Mouse (Mus musculus): ENCODE data around the gene Hist1h4h.
"Not testable (repeated sequence)": the region's sequence is repeated elsewhere in the genome, so short reads cannot be mapped to it uniquely, and the experiment has no call there.

- TF ChIP-seq CTCF (IDR thresholded peaks at IDR 0.05 in 2 of 3, conservative IDR thresholded peaks at IDR 0.05 in 1 of 3; ENCODE audit: control insufficient read depth in 1 of 3, insufficient read depth in 1 of 3, low read depth in 2 of 3, low read length in 3 of 3, poor library complexity in 1 of 3, severe bottlenecking in 1 of 3); ZNF384 (IDR thresholded peaks at IDR 0.05; ENCODE audit: low read depth, low read length); EP300 (IDR thresholded peaks at IDR 0.05; ENCODE audit: low read depth in 1 of 2, low read length in 2 of 2); ELF1 (IDR thresholded peaks at IDR 0.05; ENCODE audit: low read depth, low read length); NRF1 (IDR thresholded peaks at IDR 0.05; ENCODE audit: insufficient read depth, low read depth, low read length, poor library complexity, severe bottlenecking); UBTF (IDR thresholded peaks at IDR 0.05; ENCODE audit: borderline replicate concordance, insufficient read depth, low read depth, low read length); MAX (IDR thresholded peaks at IDR 0.05; ENCODE audit: low read length); JUND (IDR thresholded peaks at IDR 0.05; ENCODE audit: low read depth, low read length); ZMIZ1 (IDR thresholded peaks at IDR 0.05; ENCODE audit: low read depth, low read length); POLR2AphosphoS2 (IDR thresholded peaks at IDR 0.05; ENCODE audit: low read length); KAT2A (conservative IDR thresholded peaks at IDR 0.05; ENCODE audit: low read depth, low read length): not testable (repeated sequence)
- TF ChIP-seq POLR2A (IDR thresholded peaks at IDR 0.05; ENCODE audit: control insufficient read depth in 1 of 2, insufficient read depth in 1 of 2, low read depth in 1 of 2, low read length in 2 of 2, poor library complexity in 1 of 2) = peak; percentile 66 to 74; a peak in 3 of 4 replicates
These were observed 2.9 kb downstream of the Hist1h4h start, which contains the start of gene Hist1h2af for GRCm38 (mm10) chr13:23533560-23534367.
